Mouse (Mus musculus) ES-Bruce4 (cell line): ENCODE results near the gene Fxyd2. TPM values are rescaled to one million over a fixed set of nuclear protein-coding genes. Genes with fewer than 3 reads are reported as not detected.

ENCODE experiments used
- H3K27ac ChIP-seq: 2 replicates; pipeline ENCODE4 v1.5.1; 2012; ENCODE audit warnings: low read length, inconsistent platforms; ENCODE audit not compliant: insufficient read depth
- H3K27me3 ChIP-seq: 2 replicates; pipeline ENCODE4 v1.6.1; 2012; ENCODE audit warnings: mild to moderate bottlenecking, low read length, inconsistent platforms; ENCODE audit not compliant: control insufficient read depth, poor library complexity, insufficient read depth, severe bottlenecking
- H3K36me3 ChIP-seq: 2 replicates; pipeline ENCODE4 v1.6.1; 2012; ENCODE audit warnings: inconsistent platforms, mild to moderate bottlenecking, low read length, moderate library complexity; ENCODE audit not compliant: control insufficient read depth, poor library complexity, insufficient read depth, severe bottlenecking
- H3K4me1 ChIP-seq: one replicate; pipeline ENCODE4 v1.8.1; 2011; ENCODE audit warnings: low read length; ENCODE audit not compliant: control insufficient read depth, insufficient read depth
- H3K4me3 ChIP-seq: 2 replicates; pipeline ENCODE4 v1.5.1; 2011; ENCODE audit warnings: low read depth, mild to moderate bottlenecking, low read length
- H3K9ac ChIP-seq: 2 replicates; pipeline ENCODE4 v1.6.1; 2012; ENCODE audit warnings: low read depth, mild to moderate bottlenecking, inconsistent platforms; ENCODE audit not compliant: poor library complexity, severe bottlenecking
- H3K9me3 ChIP-seq: replicated peaks from 2 replicates; pipeline ENCODE4 v1.6.1; 2012; ENCODE audit warnings: mild to moderate bottlenecking, low read length, inconsistent platforms; ENCODE audit not compliant: control insufficient read depth, poor library complexity, insufficient read depth, severe bottlenecking
- CTCF ChIP-seq: IDR thresholded peaks from one replicate; pipeline ENCODE4 v1.8.1; 2011; ENCODE audit warnings: low read depth, low read length
- EP300 ChIP-seq: IDR thresholded peaks from 2 replicates; pipeline ENCODE4 v1.6.1; 2011; ENCODE audit warnings: low read depth, low read length; ENCODE audit not compliant: insufficient read depth
- POLR2A ChIP-seq: IDR thresholded peaks from one replicate; pipeline ENCODE4 v1.8.1; 2011; ENCODE audit warnings: low read length; ENCODE audit not compliant: insufficient read depth
- polyA plus RNA-seq: library from polyadenylated mRNA; stranded (reverse); fragments of >200 nt; gene quantifications from 2 replicates; pipeline ENCODE4 v1.2.4, GENCODE M21; 2011; ENCODE audit warnings: low read depth; ENCODE audit not compliant: missing spikeins, insufficient read depth, insufficient read length

Gene Fxyd2
- polyA plus RNA-seq, 1 experiment, result not detected

DNA sequence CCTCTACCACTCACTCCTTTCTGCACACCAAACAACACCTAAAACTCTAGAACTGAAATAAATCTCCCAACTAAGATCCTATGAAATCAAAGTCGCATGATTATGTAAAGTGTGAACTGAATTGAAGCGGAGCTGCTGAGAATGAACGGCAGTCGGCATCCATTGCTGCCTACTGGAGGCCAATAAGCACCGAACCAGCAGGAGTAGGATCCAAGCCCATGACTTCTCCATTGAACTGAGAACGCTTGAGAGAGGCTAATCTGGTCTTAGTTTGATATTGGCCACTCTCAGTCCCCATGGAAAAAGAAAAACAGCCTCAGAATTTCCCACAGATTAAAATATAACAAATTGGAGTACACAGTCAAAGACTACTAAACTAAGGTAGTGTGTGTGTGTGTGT lies 15.6 kb upstream of the Fxyd2 start:
- no peaks in the 10 kb centered on the region for H3K36me3 ChIP-seq
- no peak overlapping the region for H3K27ac ChIP-seq
- no peak overlapping the region for H3K4me3 ChIP-seq
- no peak for TF ChIP-seq CTCF
- no peak for TF ChIP-seq EP300
- TF ChIP-seq POLR2A, result no peak
- no peaks in the 10 kb centered on the region for H3K27me3 ChIP-seq
- H3K4me1 ChIP-seq, result no peaks in the 10 kb centered on the region
- no peak overlapping the region for H3K9ac ChIP-seq
- H3K9me3 ChIP-seq, result no peaks in the 10 kb centered on the region

DNA sequence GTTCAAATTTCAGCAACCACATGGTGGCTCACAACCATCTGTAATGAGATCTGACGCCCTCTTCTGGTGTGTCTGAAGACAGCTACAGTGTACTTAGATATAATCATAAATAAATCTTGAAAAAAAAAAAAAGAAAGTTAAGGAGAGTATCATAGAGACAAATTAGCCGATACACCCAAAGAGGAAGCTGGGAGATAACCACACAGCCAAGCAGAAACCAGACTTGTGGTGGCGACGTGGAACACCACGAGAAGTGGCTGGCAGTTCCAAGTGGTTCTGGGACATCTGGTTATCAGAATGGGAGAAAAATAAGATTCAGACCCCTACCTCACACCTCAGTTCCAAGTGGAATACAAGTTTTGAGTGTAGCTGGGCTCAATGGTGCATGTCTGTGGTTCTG lies 12.8 kb upstream of the Fxyd2 start:
- Histone ChIP-seq H3K9ac (no peak overlapping the region), H3K27ac (no peak overlapping the region), H3K9me3 (no peaks in the 10 kb centered on the region), H3K27me3 (no peaks in the 10 kb centered on the region), H3K4me1 (peaks cover 3% of the 10 kb centered on the region), H3K36me3 (no peaks in the 10 kb centered on the region), H3K4me3 (no peak overlapping the region)
- TF ChIP-seq CTCF, result no peak
- TF ChIP-seq POLR2A, result no peak
- no peak for TF ChIP-seq EP300

DNA sequence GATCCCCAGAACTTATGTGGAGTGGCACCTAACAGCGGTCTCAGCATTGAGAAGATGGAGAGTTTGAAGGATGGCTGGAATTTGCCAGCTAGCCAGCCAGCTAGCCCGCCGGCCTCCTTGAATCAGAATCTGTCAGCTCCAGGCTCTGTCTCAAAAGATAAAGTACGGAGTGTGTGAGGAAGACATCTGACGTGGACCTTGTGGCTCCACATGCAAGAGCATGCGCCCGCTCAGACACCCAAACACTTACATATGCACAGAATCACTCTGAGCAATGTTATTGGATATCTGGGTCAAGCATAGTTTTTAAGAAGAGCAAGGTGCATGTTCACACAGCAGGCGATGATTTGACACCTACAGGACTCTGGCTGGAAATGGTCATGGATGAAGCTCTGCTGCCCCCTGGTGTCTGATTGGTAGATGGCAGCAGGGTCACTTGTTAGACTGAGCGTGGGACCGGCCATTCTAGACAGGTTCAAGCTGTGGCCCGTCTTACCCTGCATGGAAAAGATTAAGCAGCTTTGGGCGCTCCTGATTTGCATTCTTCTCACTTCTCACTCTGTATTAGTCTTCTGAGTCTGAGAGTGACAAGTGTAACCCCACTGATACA lies 11.0 kb upstream of the Fxyd2 start:
- Histone ChIP-seq H3K4me1 (peaks cover 3% of the 10 kb centered on the region), H3K9ac (no peak overlapping the region), H3K4me3 (no peak overlapping the region), H3K36me3 (no peaks in the 10 kb centered on the region), H3K9me3 (no peaks in the 10 kb centered on the region), H3K27ac (no peak overlapping the region), H3K27me3 (no peaks in the 10 kb centered on the region)
- TF ChIP-seq CTCF (peak; percentile 93), POLR2A (no peak), EP300 (no peak)

DNA sequence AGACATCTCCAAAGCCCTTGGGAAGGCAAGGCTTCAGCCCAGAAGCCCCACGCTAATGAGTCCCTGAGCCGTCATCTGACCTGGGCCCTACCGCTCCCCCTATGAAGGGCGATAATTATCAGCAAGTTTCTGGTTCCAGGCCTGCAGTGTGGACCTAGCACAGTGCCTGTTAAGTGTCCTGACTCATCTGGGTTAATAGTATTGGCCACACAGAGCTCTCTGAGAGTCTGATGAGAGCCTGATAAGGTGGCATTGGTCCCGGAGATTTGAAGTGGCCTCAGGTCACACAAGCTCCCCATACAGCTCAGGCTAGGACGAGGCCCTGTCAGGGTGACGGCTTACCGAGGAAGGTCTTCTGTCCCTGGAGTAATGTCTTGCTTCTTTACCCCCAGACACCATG lies 9.9 kb upstream of the Fxyd2 start:
- no peaks in the 10 kb centered on the region for H3K9me3 ChIP-seq
- TF ChIP-seq CTCF (no peak), EP300 (no peak), POLR2A (no peak)
- no peak overlapping the region for H3K27ac ChIP-seq
- no peaks in the 10 kb centered on the region for H3K36me3 ChIP-seq
- H3K4me3 ChIP-seq, result no peak overlapping the region
- H3K27me3 ChIP-seq, result no peaks in the 10 kb centered on the region
- H3K9ac ChIP-seq, result no peak overlapping the region
- peaks cover 3% of the 10 kb centered on the region for H3K4me1 ChIP-seq

DNA sequence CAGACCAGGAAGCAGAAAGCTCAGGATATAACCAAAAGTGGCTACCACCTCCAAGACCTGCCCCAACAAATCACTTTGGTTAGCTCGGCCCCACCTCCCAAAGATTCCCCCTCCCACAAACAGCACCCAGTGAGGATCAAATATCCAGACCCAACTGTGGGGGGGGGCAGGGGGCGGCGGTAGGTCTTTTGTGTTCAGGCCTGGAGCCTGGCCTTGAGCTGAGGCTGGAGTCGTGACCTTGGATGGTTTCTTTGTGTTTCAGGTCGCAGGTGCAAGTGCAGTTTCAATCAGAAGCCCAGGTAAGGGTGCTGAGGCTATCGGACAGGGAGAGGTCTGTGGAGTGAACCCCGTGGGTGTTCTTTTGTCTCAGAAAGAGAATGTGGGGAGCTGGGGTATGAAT lies 8.2 kb upstream of the Fxyd2 start:
- peak overlapping the region; percentile 22; the same call in 1 of the 2 replicates for H3K4me3 ChIP-seq
- peak overlapping the region; percentile 20; the same call in 1 of the 2 replicates for H3K27ac ChIP-seq
- TF ChIP-seq CTCF (no peak), EP300 (0 out of 2 replicates have a peak, but pooled peaks have one; percentile 61)
- no peaks in the 10 kb centered on the region for H3K27me3 ChIP-seq
- H3K4me1 ChIP-seq, result peaks cover 3% of the 10 kb centered on the region
- H3K9me3 ChIP-seq, result no peaks in the 10 kb centered on the region
- no peaks in the 10 kb centered on the region for H3K36me3 ChIP-seq
- H3K9ac ChIP-seq, result no peak overlapping the region

DNA sequence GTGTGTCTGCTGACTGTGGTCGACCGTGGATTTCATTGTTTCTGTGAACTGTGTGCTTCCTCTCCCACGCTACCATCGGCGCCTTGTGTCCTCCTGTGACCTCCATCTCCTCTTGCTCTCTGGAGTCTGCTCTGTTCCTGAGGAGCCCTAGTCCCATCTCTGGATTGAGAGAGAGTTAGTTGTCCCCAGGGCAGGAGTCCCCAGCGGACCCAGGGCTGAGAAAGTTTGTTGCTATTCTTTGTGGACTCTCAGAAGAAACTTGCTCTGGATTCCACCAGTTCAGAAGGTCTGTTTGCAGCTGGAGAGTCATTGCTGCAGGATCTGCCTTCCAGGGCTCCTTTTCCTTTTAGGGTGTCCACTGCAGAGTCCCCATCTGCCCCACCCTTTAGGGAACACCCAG lies 4.3 kb upstream of the Fxyd2 start:
- no peak overlapping the region for H3K4me3 ChIP-seq
- H3K27ac ChIP-seq, result no peak overlapping the region
- no peaks in the 10 kb centered on the region for H3K27me3 ChIP-seq
- H3K9ac ChIP-seq, result no peak overlapping the region
- H3K36me3 ChIP-seq, result no peaks in the 10 kb centered on the region
- no peak for TF ChIP-seq CTCF
- no peak for TF ChIP-seq POLR2A
- TF ChIP-seq EP300, result no peak
- peaks cover 3% of the 10 kb centered on the region for H3K4me1 ChIP-seq
- no peaks in the 10 kb centered on the region for H3K9me3 ChIP-seq
